Mouse (Mus musculus) heart, adult 2 months (tissue): ENCODE data around the gene Speer4a. TPM values are rescaled to one million over a fixed set of nuclear protein-coding genes. Genes with fewer than 3 reads are reported as not detected.
"Not testable (repeated sequence)": the region's sequence is repeated elsewhere in the genome, so short reads cannot be mapped to it uniquely, and the experiment has no call there.

Source experiments
- DNase-seq, 2 experiments: peaks; one replicate each; pipeline ENCODE4 v3.0.0; 2021
- H3K27ac ChIP-seq: fragments of 200-600 bp; 2 replicates; pipeline ENCODE4 v1.8.1; 2022
- H3K27me3 ChIP-seq: fragments of 200-500 bp; 2 replicates; pipeline ENCODE4 v1.6.1; 2012; ENCODE audit warnings: mild to moderate bottlenecking, low read length, inconsistent platforms, mixed read lengths; ENCODE audit not compliant: control insufficient read depth, insufficient read depth
- H3K36me3 ChIP-seq: fragments of 200-500 bp; 2 replicates; pipeline ENCODE4 v1.6.1; 2012; ENCODE audit warnings: low read length, inconsistent platforms; ENCODE audit not compliant: control insufficient read depth, insufficient read depth
- H3K4me1 ChIP-seq: fragments of 200-500 bp; 2 replicates; pipeline ENCODE4 v1.6.1; 2011; ENCODE audit warnings: low read length; ENCODE audit not compliant: control insufficient read depth, insufficient read depth
- H3K4me3 ChIP-seq: fragments of 200-600 bp; 2 replicates; pipeline ENCODE4 v1.8.1; 2022
- H3K79me2 ChIP-seq: fragments of 200-500 bp; replicated peaks from 2 replicates; pipeline ENCODE4 v1.6.1; 2012; ENCODE audit warnings: mild to moderate bottlenecking, inconsistent platforms, low read length, moderate library complexity, mixed read lengths; ENCODE audit not compliant: control insufficient read depth, insufficient read depth
- H3K9ac ChIP-seq: fragments of 200-500 bp; 2 replicates; pipeline ENCODE4 v1.6.1; 2012; ENCODE audit warnings: low read depth, mild to moderate bottlenecking, control low read depth, inconsistent platforms, low read length, mixed read lengths
- CTCF ChIP-seq: fragments of 200-600 bp; IDR thresholded peaks from 2 replicates; pipeline ENCODE4 v1.8.1; 2022; ENCODE audit warnings: antibody characterized with exemption, mild to moderate bottlenecking, moderate library complexity
- EP300 ChIP-seq: fragments of 200-500 bp; IDR thresholded peaks from 2 replicates; pipeline ENCODE4 v1.6.1; 2011; ENCODE audit warnings: low read depth, low read length, control low read depth; ENCODE audit not compliant: insufficient read depth
- POLR2A ChIP-seq: fragments of 200-500 bp; IDR thresholded peaks from 2 replicates; pipeline ENCODE4 v1.6.1; 2011; ENCODE audit warnings: mild to moderate bottlenecking, low read depth, low read length, control low read depth; ENCODE audit not compliant: insufficient read depth
- WGBS: fragments of 180-500 bp; shearing (Covaris S2); methylation state at CpG from one replicate; pipeline ENCODE4 v1.1.7; 2018; 5-methylcytosine and 5-hydroxymethylcytosine counted together
- intact Hi-C: fragments of 180-260 bp; cut with DNase I; formaldehyde crosslinking; loops from one replicate; pipeline ENCODE4 v1.15.1; 2025
- long read RNA-seq: library from polyadenylated mRNA; stranded (forward); transcript quantifications from one replicate; pipeline ENCODE4 v2.0.0, GENCODE M21; 2021
- polyA plus RNA-seq: library from polyadenylated mRNA; depleted of rRNA; stranded (reverse); fragments of >200 nt; gene quantifications from 2 replicates; pipeline ENCODE4 v1.2.3, GENCODE M21; 2012; rRNA removed
- total RNA-seq, 2 experiments: library from RNA; stranded (reverse); gene quantifications; 2 replicates each; pipeline ENCODE4 v1.2.3; 2021

Speer4a gene
- total RNA-seq (not detected), polyA plus RNA-seq (not detected in 2 replicates)
- long read RNA-seq = 0 reads

- H3K27ac ChIP-seq, H3K36me3 ChIP-seq, DNase-seq, H3K4me1 ChIP-seq, H3K79me2 ChIP-seq, H3K4me3 ChIP-seq, intact Hi-C loops, H3K9ac ChIP-seq, H3K27me3 ChIP-seq: not testable (repeated sequence)
- 60% methylated on average over 2 of the region's 2 CpGs for WGBS
Observed at GRCm38 (mm10) chr5:26039458-26039857, at the start of gene Speer4a. Speer4a (minus strand) TSS chr5:26039558.

GRCm38 (mm10) chr5:26079023-26079422 is 39.7 kb upstream of the Speer4a start:
- H3K79me2 ChIP-seq, H3K27me3 ChIP-seq, H3K9ac ChIP-seq, H3K4me3 ChIP-seq, H3K4me1 ChIP-seq, DNase-seq, H3K36me3 ChIP-seq, intact Hi-C loops, H3K27ac ChIP-seq: not testable (repeated sequence)

DNA sequence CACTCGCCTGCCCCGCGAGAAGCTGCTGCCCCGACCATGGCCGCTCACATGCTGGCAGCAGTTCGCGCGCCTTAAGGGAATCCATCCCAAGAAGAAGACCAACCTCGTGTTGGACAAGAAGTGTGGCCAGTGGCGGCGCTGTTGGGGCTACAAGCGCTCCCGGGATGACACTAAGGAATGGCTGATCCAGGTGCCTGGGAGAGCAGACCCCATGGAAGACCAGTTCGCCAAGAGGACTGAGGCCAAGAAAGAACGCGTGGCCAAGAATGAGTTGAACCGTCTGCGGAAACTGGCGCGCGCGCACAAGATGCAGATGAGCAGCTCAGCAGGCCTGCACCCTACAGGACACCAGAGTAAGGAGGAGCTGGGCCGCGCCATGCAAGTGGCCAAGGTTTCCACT is 31.4 kb upstream of the Speer4a start:
- H3K4me3 ChIP-seq = no peak overlapping the region
- no peak overlapping the region for H3K9ac ChIP-seq
- H3K27ac ChIP-seq = no peak overlapping the region
- H3K27me3 ChIP-seq = no peaks in the 10 kb centered on the region
- no peak for TF ChIP-seq POLR2A
- no peak for TF ChIP-seq CTCF
- no peak for TF ChIP-seq EP300
- no peaks in the 10 kb centered on the region for H3K79me2 ChIP-seq
- H3K36me3 ChIP-seq = no peaks in the 10 kb centered on the region
- H3K4me1 ChIP-seq = no peaks in the 10 kb centered on the region
- intact Hi-C loops = no loop called here
- no peak for DNase-seq
- 83% methylated on average over 24 of the region's 24 CpGs for WGBS

DNA sequence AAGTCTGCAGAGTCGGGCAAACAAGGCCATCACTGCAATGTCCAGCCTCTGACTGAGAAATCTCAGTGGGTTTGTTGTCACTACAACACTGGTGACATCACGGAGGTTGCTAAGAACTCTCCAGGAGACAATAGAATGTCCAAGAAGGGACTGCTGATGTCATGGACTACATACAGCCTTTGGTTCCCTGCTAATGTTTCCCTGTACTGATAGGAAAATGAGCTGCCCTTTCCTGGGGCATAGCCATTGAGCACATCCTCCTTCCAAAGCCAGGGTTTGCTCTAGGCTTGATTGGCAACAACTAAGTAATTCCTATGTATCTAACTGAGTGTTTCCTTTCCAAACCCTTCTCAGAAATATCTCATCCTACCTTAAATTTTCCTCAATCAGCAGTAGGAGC is 19.1 kb upstream of the Speer4a start, which contains the start of gene Gm7347:
Gene Gm7347 (minus strand): TSS at position 101 of the 400 bp plus-strand sequence.
- H3K4me3 ChIP-seq, intact Hi-C loops, H3K9ac ChIP-seq, H3K36me3 ChIP-seq, H3K27ac ChIP-seq, H3K79me2 ChIP-seq, H3K4me1 ChIP-seq, H3K27me3 ChIP-seq, DNase-seq: not testable (repeated sequence)
- WGBS = no CpG with 5 or more reads among the region's 2 CpGs

GRCm38 (mm10) chr5:26022816-26023215 is 16.5 kb downstream of the Speer4a start, which contains the start of gene Gm5862:
Gm5862 (minus strand) TSS chr5:26022916.
- intact Hi-C loops, H3K4me1 ChIP-seq, H3K36me3 ChIP-seq, H3K27me3 ChIP-seq, DNase-seq, H3K9ac ChIP-seq, H3K4me3 ChIP-seq, H3K79me2 ChIP-seq, H3K27ac ChIP-seq: not testable (repeated sequence)
- WGBS = no CpG with 5 or more reads among the region's 3 CpGs

DNA sequence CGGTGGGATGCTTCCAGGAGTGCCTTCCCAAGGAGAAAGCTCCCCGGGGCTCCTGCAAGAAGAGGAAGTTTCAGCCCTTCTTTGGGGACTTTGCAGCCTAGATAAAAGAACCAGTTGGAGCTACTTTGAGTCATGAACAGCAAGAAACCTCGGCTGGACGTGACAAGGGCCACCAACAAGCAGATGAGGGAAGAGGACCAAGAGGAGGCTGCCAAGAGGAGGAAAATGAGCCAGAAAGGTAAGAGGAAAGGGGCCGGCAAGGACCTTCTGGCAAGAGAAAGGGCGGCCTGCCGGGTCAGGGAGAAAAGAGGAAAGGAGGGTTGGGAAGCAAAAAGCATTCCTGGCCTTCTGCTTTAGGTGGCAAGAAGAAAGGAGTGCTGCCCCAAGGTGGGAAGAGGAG is 31.7 kb downstream of the Speer4a start:
- intact Hi-C loops, H3K9ac ChIP-seq, DNase-seq, H3K36me3 ChIP-seq, H3K4me3 ChIP-seq, H3K27ac ChIP-seq, H3K4me1 ChIP-seq, H3K79me2 ChIP-seq, H3K27me3 ChIP-seq: not testable (repeated sequence)
- 50% methylated on average over 7 of the region's 7 CpGs for WGBS

DNA sequence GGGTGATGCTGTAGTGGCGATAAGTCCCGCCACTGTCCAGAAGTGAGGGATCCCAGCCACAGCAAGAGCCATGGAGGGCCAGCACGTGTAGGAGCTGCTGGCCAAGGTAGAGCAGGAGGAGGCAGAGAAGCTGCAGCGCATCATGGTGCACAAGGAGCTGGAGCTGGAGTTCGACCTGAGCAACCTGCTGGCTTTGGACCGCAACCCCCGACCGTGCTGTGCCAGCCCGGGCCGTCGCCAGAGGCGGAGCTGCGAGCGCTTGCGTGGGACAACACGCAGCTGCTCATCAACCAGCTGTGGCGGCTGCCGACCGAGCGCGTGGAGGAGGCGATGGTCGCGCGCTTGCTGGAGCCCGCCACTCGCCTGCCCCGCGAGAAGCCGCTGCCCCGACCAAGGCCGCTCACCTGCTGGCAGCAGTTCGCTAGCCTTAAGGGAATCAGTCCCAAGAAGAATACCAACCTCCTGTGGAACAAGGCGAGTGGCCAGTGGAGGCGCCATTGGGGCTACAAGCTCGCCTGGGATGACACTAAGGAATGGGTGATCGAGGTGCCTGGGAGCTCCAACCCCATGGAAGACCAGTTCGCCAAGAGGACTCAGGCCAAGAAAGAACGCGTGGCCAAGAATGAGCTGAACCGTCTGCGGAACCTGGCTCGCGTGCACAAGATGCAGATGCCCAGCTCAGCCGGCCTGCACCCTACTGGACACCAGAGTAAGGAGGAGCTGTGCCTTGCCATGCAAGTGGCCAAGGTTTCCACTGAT is 32.2 kb downstream of the Speer4a start:
- H3K79me2 ChIP-seq, intact Hi-C loops, H3K4me1 ChIP-seq, H3K36me3 ChIP-seq, H3K4me3 ChIP-seq, H3K27me3 ChIP-seq, H3K9ac ChIP-seq, H3K27ac ChIP-seq: not testable (repeated sequence)
- 19% methylated on average over 45 of the region's 45 CpGs for whole genome bisulfite sequencing
- peak; percentile 2 to 17 for DNase-seq

GRCm38 (mm10) chr5:26004698-26005097 is 34.7 kb downstream of the Speer4a start, which contains the start of gene Gm1979:
Gm1979 (minus strand) TSS chr5:26004798.
- H3K4me3 ChIP-seq, H3K27ac ChIP-seq, H3K4me1 ChIP-seq, H3K36me3 ChIP-seq, H3K9ac ChIP-seq, intact Hi-C loops, H3K27me3 ChIP-seq, DNase-seq, H3K79me2 ChIP-seq: not testable (repeated sequence)
- WGBS = 60% methylated on average over 1 of the region's 2 CpGs

DNA sequence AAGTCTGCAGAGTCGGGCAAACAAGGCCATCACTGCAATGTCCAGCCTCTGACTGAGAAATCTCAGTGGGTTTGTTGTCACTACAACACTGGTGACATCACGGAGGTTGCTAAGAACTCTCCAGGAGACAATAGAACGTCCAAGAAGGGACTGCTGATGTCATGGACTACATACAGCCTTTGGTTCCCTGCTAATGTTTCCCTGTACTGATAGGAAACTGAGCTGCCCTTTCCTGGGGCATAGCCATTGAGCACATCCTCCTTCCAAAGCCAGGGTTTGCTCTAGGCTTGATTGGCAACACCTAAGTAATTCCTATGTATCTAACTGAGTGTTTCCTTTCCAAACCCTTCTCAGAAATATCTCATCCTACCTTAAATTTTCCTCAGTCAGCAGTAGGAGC is 50.8 kb downstream of the Speer4a start, which contains the start of gene Gm21698:
Gene Gm21698 (minus strand): TSS at position 101 of the 400 bp plus-strand sequence.
- H3K27me3 ChIP-seq, H3K36me3 ChIP-seq, DNase-seq, H3K79me2 ChIP-seq, H3K4me1 ChIP-seq, intact Hi-C loops, H3K9ac ChIP-seq, H3K4me3 ChIP-seq, H3K27ac ChIP-seq: not testable (repeated sequence)
- WGBS = no CpG with 5 or more reads among the region's 3 CpGs
